Mouse (Mus musculus) brain, embryonic 14.5 days (tissue): ENCODE measurements around the gene Ctnna2.

Experiments used
- CTCF ChIP-seq: fragments of 200-500 bp; IDR thresholded peaks from 2 replicates; pipeline ENCODE4 v1.5.1; 2012; ENCODE audit warnings: inconsistent platforms, mild to moderate bottlenecking, moderate library complexity, borderline replicate concordance; ENCODE audit not compliant: insufficient read depth, insufficient read length; ENCODE audit errors: extremely low read depth
- POLR2A ChIP-seq: fragments of 200-500 bp; IDR thresholded peaks from 2 replicates; pipeline ENCODE4 v1.6.1; 2012; ENCODE audit warnings: mild to moderate bottlenecking, inconsistent platforms, borderline replicate concordance; ENCODE audit not compliant: poor library complexity, insufficient read depth, insufficient read length, severe bottlenecking; ENCODE audit errors: extremely low read depth

DNA sequence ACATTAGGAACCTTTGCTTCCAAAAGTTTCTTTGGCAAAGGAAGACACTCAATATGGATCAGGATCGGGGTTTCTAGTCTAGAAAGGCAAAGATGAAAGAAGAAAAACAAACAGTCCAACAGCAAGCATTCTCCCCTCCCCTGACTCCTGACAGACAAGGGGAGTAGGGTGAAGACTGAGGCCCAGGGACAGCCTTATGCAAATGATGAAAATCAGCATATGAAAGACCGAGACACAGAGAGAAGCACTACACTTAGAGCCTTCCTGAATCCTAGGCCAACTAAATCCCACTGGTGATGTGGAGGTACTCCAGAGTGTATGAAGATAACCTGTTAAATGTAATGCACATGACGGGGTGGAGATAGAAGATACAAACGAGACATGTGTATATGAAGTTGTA is 787.9 kb downstream of the Ctnna2 start:
- TF ChIP-seq POLR2A: no peak
- TF ChIP-seq CTCF: no peak
